8 mouse cellular contexts compared by ENCODE assay signal in genomic region chr5:125243928-125244327, GRCm38 (mm10).
DNase-seq lines count a peak whose midpoint lies in the region; TF ChIP-seq lines count a peak whose summit lies in the region.

No protein-coding gene starts in this region.

- no peak for DNase-seq in embryonic facial prominence, embryonic 10.5 days (ENCODE audit: low spot score)
- DNase-seq in frontal cortex, adult 2 months (ENCODE audit: extremely low spot score in 1 of 2, low spot score in 1 of 2) = peak; percentile 95 to 96
- DNase-seq in left cerebral cortex, adult 18-20 months (ENCODE audit: low spot score in 2 of 2) = peak; percentile 94 to 95
- no peak for DNase-seq in heart, postnatal 36 days
- DNase-seq in adrenal gland, adult 2 months = no peak
- DNase-seq in lung, postnatal 10 days = no peak
- DNase-seq in heart, postnatal 14 days = no peak

- 55% methylated on average over 6 of the region's 6 CpGs for WGBS in embryonic facial prominence, embryonic 10.5 days
- WGBS in olfactory bulb, adult 2 months = 16% methylated on average over 6 of the region's 6 CpGs

- H3K27ac ChIP-seq in embryonic facial prominence, embryonic 10.5 days (replicated peaks) = peak overlapping the region; percentile 85; the same call in 1 of the 2 replicates
- H3K27ac ChIP-seq in olfactory bulb, adult 2 months (ENCODE audit: insufficient read depth, low read depth, low read length) = peak overlapping the region; percentile 85

- H3K36me3 ChIP-seq in embryonic facial prominence, embryonic 10.5 days (replicated peaks) = no peaks in the 10 kb centered on the region

- no peak for TF ChIP-seq POLR2A in olfactory bulb, adult 2 months (IDR thresholded peaks at IDR 0.05; ENCODE audit: insufficient read depth, low read depth, low read length)

- peaks cover 62% of the 10 kb centered on the region for H3K4me1 ChIP-seq in embryonic facial prominence, embryonic 10.5 days
- H3K4me1 ChIP-seq in olfactory bulb, adult 2 months (ENCODE audit: control insufficient read depth, insufficient read depth, low read length) = peaks cover 48% of the 10 kb centered on the region

- intact Hi-C loops in heart, postnatal 36 days (cut with DNase I) = no loop called here
- intact Hi-C loops in heart, postnatal 14 days (cut with DNase I) = no loop called here

- H3K27me3 ChIP-seq in embryonic facial prominence, embryonic 10.5 days (replicated peaks; ENCODE audit: low read depth, poor library complexity, severe bottlenecking) = peaks cover 6% of the 10 kb centered on the region; the same call in 1 of the 2 replicates

- no peaks in the 10 kb centered on the region for H3K9me3 ChIP-seq in embryonic facial prominence, embryonic 10.5 days

- H3K4me3 ChIP-seq in embryonic facial prominence, embryonic 10.5 days = no peak overlapping the region
- H3K4me3 ChIP-seq in olfactory bulb, adult 2 months (ENCODE audit: insufficient read depth, low read depth, low read length) = no peak overlapping the region

- TF ChIP-seq CTCF in olfactory bulb, adult 2 months (IDR thresholded peaks at IDR 0.05; ENCODE audit: insufficient read depth, low read depth, low read length) = no peak

Comparison
In these comparisons a context has a peak if more than half of its experiments do, and no peak if none do; other contexts are left out.
1. DNase-seq: peak in frontal cortex, adult 2 months (2 of 2) and left cerebral cortex, adult 18-20 months (2 of 2); none in embryonic facial prominence, embryonic 10.5 days (single experiment), heart, postnatal 36 days (0 of 2), adrenal gland, adult 2 months (single experiment), lung, postnatal 10 days (single experiment) and heart, postnatal 14 days (0 of 2).